Mouse (Mus musculus) intestine, postnatal 0 days (tissue): ENCODE measurements around the gene Krtap4-13. TPM values are rescaled to one million over a fixed set of nuclear protein-coding genes. Genes with fewer than 3 reads are reported as not detected.
"Not testable (repeated sequence)": the region's sequence is repeated elsewhere in the genome, so short reads cannot be mapped to it uniquely, and the experiment has no call there.

Experiments used
- ATAC-seq: fragments of 200-750 bp; cut with Nextera tagmentation; 2 replicates; pipeline ENCODE4 v1.8.0; 2017; ENCODE audit warnings: mild to moderate bottlenecking, moderate TSS enrichment, moderate library complexity
- H3K27ac ChIP-seq: fragments of 300-500 bp; sonication (generic); 2 replicates; pipeline ENCODE4 v1.5.1; 2014; ENCODE audit warnings: mild to moderate bottlenecking, low read depth, low read length, moderate library complexity
- H3K27me3 ChIP-seq: fragments of 300-500 bp; sonication (generic); replicated peaks from 2 replicates; pipeline ENCODE4 v1.6.1; 2014; ENCODE audit warnings: low read length, mixed read lengths; ENCODE audit not compliant: control insufficient read depth, insufficient read depth
- H3K36me3 ChIP-seq: fragments of 300-500 bp; sonication (generic); 2 replicates; pipeline ENCODE4 v1.6.1; 2014; ENCODE audit warnings: mild to moderate bottlenecking, moderate library complexity; ENCODE audit not compliant: control insufficient read depth, insufficient read depth
- H3K4me1 ChIP-seq: fragments of 300-500 bp; sonication (generic); replicated peaks from 2 replicates; pipeline ENCODE4 v1.6.1; 2014; ENCODE audit warnings: antibody characterized with exemption, low read length, mixed read lengths; ENCODE audit not compliant: control insufficient read depth, insufficient read depth
- H3K4me2 ChIP-seq: fragments of 300-500 bp; sonication (generic); replicated peaks from 2 replicates; pipeline ENCODE4 v1.6.1; 2014; ENCODE audit warnings: low read depth, mild to moderate bottlenecking, moderate library complexity
- H3K4me3 ChIP-seq: fragments of 300-500 bp; sonication (generic); 2 replicates; pipeline ENCODE4 v1.5.1; 2014; ENCODE audit warnings: low read depth, low read length
- H3K9ac ChIP-seq: fragments of 300-500 bp; sonication (generic); 2 replicates; pipeline ENCODE4 v1.6.1; 2014; ENCODE audit warnings: mild to moderate bottlenecking, low read depth, low read length
- H3K9me3 ChIP-seq: fragments of 300-500 bp; sonication (generic); 2 replicates; pipeline ENCODE4 v1.6.1; 2016; ENCODE audit warnings: mixed run types; ENCODE audit not compliant: control insufficient read depth
- CTCF ChIP-seq: sonication (generic); IDR thresholded peaks from 2 replicates; pipeline ENCODE4 v1.5.1; 2016; ENCODE audit warnings: low read depth, mild to moderate bottlenecking, control low read depth, antibody characterized with exemption, moderate library complexity
- WGBS: fragments of 180-500 bp; shearing (Covaris S2); extraction: QIAGEN DNeasy Blood & Tissue Kit; methylation state at CpG from one replicate; pipeline ENCODE4 v1.1.7; 2014; 5-methylcytosine and 5-hydroxymethylcytosine counted together
- polyA plus RNA-seq: library from polyadenylated mRNA; unstranded; fragments of >200 nt; fragmentation: Nextera tagmentation; extraction: Ambion mirVana; gene quantifications from 2 replicates; pipeline ENCODE4 v1.2.1, GENCODE M21; 2015

Gene Krtap4-13
- not detected in 2 replicates for polyA plus RNA-seq

DNA sequence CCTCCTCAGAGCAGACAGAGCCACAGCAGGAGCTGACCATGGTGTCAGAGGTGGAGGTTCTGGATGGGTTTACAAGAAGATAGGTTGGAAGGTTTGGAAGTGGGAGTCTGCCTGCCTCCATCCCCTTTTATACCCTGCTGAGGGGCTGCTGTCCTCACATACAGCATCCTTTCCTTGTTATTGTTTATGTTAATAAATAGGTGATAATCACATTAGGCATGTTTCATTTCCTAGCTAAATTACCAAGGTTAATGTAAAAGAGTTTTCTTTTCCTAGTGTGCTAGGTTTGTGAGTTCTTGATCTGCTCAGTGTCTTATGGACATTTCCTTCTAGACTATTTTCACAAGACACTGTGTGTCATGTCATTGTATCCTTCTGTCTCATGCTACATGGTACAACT, at the start of gene Krtap4-13:
TSS of gene Krtap4-13 (minus strand) at position 101 of the 400 bp plus-strand sequence.
- not testable (repeated sequence) for H3K36me3 ChIP-seq, H3K27ac ChIP-seq, H3K9ac ChIP-seq, H3K4me1 ChIP-seq, H3K9me3 ChIP-seq, H3K4me3 ChIP-seq, H3K4me2 ChIP-seq, H3K27me3 ChIP-seq, ATAC-seq

- TF ChIP-seq CTCF, result no peak
- H3K9ac ChIP-seq, result no peak overlapping the region
- H3K4me2 ChIP-seq, result no peak overlapping the region
- ATAC-seq, result no peak
- H3K4me1 ChIP-seq, result no peaks in the 10 kb centered on the region
- 61% methylated on average over 2 of the region's 2 CpGs for WGBS
- H3K9me3 ChIP-seq, result no peaks in the 10 kb centered on the region
- no peak overlapping the region for H3K4me3 ChIP-seq
- no peak overlapping the region for H3K27ac ChIP-seq
- H3K36me3 ChIP-seq, result no peaks in the 10 kb centered on the region
- H3K27me3 ChIP-seq, result no peaks in the 10 kb centered on the region
These were observed 49.1 kb upstream of the Krtap4-13 start for GRCm38 (mm10) chr11:99858761-99859160.

GRCm38 (mm10) chr11:99857617-99858016, 47.9 kb upstream of the Krtap4-13 start, which contains the start of gene Gm11568:
Gm11568 (plus strand) TSS chr11:99857917.
- no peaks in the 10 kb centered on the region for H3K27me3 ChIP-seq
- no peaks in the 10 kb centered on the region for H3K4me1 ChIP-seq
- H3K9me3 ChIP-seq, result no peaks in the 10 kb centered on the region
- H3K27ac ChIP-seq, result no peak within 1 kb of the TSS
- no peak for ATAC-seq
- H3K9ac ChIP-seq, result no peak within 1 kb of the TSS
- no peaks in the 10 kb centered on the region for H3K36me3 ChIP-seq
- no peak within 1 kb of the TSS for H3K4me3 ChIP-seq
- H3K4me2 ChIP-seq, result no peak within 1 kb of the TSS
- TF ChIP-seq CTCF, result no peak
- WGBS, result 86% methylated on average over 2 of the region's 2 CpGs

DNA sequence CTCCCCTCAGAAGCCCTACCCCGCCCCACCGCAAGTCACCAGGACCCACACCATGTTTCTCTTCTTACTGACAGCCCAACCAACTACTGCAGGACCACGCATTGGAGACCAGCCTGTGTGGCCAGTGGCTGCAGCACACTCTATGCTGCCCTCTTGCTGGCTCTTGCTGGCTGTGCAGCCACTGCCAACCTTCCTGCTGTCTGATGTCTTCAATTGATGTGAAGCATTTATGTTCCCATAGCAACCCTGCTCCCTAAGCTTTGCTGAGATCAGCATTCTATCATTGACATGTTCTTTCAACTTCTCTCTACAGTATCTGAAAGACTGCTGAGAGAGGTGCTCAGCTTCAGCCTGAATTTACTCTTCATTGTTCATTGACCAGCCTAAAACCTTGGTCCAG, 44.4 kb upstream of the Krtap4-13 start:
- H3K9me3 ChIP-seq, result no peaks in the 10 kb centered on the region
- no peaks in the 10 kb centered on the region for H3K4me1 ChIP-seq
- no peaks in the 10 kb centered on the region for H3K27me3 ChIP-seq
- WGBS, result 53% methylated on average over 3 of the region's 3 CpGs
- H3K36me3 ChIP-seq, result no peaks in the 10 kb centered on the region
- H3K9ac ChIP-seq, result no peak overlapping the region
- no peak overlapping the region for H3K27ac ChIP-seq
- no peak for ATAC-seq
- H3K4me3 ChIP-seq, result no peak overlapping the region
- H3K4me2 ChIP-seq, result no peak overlapping the region
- TF ChIP-seq CTCF, result peak; percentile 67

- Histone ChIP-seq H3K4me3 (no peak within 1 kb of the TSS), H3K27me3 (no peaks in the 10 kb centered on the region), H3K4me1 (no peaks in the 10 kb centered on the region), H3K4me2 (no peak within 1 kb of the TSS), H3K36me3 (no peaks in the 10 kb centered on the region), H3K27ac (no peak within 1 kb of the TSS), H3K9me3 (no peaks in the 10 kb centered on the region), H3K9ac (no peak within 1 kb of the TSS)
- ATAC-seq, result no peak
- no peak for TF ChIP-seq CTCF
These were observed 41.8 kb upstream of the Krtap4-13 start, which contains the start of gene Krtap4-16 for GRCm38 (mm10) chr11:99851508-99851907. Krtap4-16 (minus strand) TSS chr11:99851608.

- Histone ChIP-seq H3K4me1 (no peaks in the 10 kb centered on the region), H3K4me2 (no peak overlapping the region)
- 88% methylated on average over 2 of the region's 2 CpGs for WGBS
These were observed 37.1 kb upstream of the Krtap4-13 start for GRCm38 (mm10) chr11:99846746-99847145.

GRCm38 (mm10) chr11:99842185-99842584, 32.5 kb upstream of the Krtap4-13 start:
- no peaks in the 10 kb centered on the region for H3K4me1 ChIP-seq
- H3K9me3 ChIP-seq, result no peaks in the 10 kb centered on the region
- H3K27ac ChIP-seq, result no peak overlapping the region
- no peak overlapping the region for H3K4me2 ChIP-seq
- TF ChIP-seq CTCF, result no peak
- H3K27me3 ChIP-seq, result no peaks in the 10 kb centered on the region
- H3K9ac ChIP-seq, result no peak overlapping the region
- H3K4me3 ChIP-seq, result no peak overlapping the region
- no peak for ATAC-seq
- no peaks in the 10 kb centered on the region for H3K36me3 ChIP-seq
- WGBS, result 73% methylated on average over 1 of the region's 1 CpGs

More at GRCm38 (mm10) chr11:99846746-99847145, 37.1 kb upstream of the Krtap4-13 start:
- Histone ChIP-seq H3K4me3 (no peak overlapping the region), H3K9me3 (no peaks in the 10 kb centered on the region), H3K36me3 (no peaks in the 10 kb centered on the region), H3K27ac (no peak overlapping the region), H3K27me3 (no peaks in the 10 kb centered on the region), H3K9ac (no peak overlapping the region)
- no peak for TF ChIP-seq CTCF
- ATAC-seq, result no peak
